Mouse (Mus musculus) ovary, adult 2 months (tissue): ENCODE results near the gene Rogdi. TPM values are rescaled to one million over a fixed set of nuclear protein-coding genes. Genes with fewer than 3 reads are reported as not detected.

Source experiments
- polyA plus RNA-seq: library from polyadenylated mRNA; depleted of rRNA; stranded (reverse); fragments of >200 nt; gene quantifications from 2 replicates; pipeline ENCODE4 v1.2.3, GENCODE M21; 2012; rRNA removed

The Rogdi gene
- polyA plus RNA-seq, result 117 and 151 TPM in 2 replicates

DNA sequence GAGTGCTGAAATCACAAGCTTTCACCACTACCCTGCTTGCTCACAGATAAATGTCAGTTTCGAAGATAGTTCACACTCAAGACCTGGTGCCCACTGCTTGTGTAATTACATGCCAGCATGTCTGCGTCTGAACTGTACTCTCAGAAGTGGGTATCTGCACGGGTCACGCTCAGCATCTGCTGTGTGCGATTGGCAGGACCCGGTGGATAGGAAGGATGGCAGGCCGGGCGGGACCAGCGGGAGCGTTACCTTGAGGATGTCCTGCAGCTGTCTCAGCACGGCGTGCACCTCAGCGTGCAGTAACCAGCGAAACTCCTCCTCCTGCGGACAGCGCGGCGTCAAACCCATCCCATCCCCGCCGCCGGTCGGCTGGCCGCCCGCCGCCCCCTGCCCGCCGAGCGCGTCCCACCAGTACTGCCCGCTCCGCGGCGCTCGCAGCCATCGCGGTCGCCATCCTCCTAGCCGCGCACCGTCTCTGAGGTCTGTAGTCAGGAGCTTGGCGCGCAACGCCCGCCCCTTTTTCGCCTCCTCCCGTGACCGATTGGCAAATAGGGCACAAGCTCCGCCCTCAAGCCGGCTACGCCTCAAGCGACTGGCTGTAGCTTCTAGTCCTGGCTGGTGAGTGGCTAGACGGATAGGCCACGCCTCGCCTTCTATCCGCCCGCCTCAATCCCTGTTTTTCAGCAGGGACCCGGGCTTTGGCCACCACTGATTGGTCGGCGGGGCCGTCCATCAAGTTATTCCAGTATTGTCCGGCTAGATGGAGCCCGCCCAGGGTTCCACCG is at the start of gene Rogdi:
TSS of gene Rogdi (minus strand) at position 500 of the 785 bp plus-strand sequence.

DNA sequence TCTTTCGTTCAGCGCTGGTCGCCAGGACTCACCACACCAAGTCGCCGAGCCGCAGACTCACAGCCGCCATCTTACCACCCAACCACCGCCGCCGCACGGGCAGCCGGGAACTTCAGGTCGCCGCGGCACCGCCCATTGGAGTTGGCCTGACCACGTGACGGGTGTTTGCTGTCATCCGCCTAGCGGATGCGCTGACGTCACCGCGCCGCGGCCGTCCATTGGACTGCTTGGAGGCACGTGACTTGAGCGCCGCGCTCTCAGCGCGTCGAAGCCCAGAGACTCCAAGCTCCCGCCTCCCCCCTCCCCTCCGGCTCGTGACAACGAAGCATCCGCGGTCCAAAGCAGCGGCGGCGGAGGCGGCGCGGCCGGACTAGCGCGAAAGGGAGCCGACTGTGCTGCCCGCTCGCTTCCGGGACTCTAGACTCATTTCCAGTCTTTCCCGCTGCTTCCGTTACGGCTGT is 36.5 kb upstream of the Rogdi start, which contains the start of the genes Glyr1 and Ubn1:
TSS of gene Glyr1 (minus strand) at position 90 of the 461 bp plus-strand sequence.
TSS of gene Ubn1 (plus strand) at position 284 of the 461 bp plus-strand sequence.

DNA sequence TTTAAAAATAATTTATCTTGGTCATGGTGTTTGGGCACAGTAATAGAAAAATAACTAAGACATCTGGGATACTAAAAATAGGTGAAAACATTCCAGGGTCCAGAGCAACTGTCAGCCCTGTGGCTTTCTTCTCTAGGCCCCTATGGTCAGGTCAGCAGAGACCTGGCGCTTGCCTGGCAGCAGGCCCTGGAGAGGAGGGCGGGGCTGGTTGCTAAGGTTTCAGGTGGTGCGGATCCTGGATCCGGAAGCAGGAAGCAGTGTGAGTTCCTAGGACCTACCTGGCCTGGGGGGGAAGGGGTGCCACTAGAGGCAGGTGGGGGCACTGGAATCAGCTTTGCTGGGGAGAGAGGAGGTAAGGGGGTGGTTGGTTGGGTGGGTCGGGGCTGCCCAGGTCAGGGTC is 6.3 kb downstream of the Rogdi start, which contains the start of gene Smim22:
TSS of gene Smim22 (plus strand) at position 222 of the 400 bp plus-strand sequence.

DNA sequence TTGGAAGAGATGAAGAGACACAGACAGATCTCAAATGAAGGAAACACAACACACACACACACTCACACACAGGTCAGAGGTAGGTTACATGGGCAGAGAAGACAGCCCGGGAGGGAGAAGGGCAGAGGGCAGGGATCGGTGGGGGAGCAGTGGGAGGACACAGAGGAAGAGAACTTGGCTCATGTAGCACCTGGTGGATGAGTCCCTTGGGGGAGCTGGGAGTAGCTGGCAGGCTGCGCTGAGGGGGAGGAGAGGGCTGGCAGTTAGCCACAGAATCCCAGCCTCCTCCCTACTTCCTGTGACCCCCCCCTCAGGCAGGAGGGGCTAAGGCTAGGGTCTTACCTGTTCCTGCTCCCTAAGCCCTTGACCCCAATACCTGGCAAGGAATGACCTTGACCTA is 15.8 kb downstream of the Rogdi start, which contains the start of gene Sept12:
TSS of gene Sept12 (minus strand) at position 300 of the 400 bp plus-strand sequence.

DNA sequence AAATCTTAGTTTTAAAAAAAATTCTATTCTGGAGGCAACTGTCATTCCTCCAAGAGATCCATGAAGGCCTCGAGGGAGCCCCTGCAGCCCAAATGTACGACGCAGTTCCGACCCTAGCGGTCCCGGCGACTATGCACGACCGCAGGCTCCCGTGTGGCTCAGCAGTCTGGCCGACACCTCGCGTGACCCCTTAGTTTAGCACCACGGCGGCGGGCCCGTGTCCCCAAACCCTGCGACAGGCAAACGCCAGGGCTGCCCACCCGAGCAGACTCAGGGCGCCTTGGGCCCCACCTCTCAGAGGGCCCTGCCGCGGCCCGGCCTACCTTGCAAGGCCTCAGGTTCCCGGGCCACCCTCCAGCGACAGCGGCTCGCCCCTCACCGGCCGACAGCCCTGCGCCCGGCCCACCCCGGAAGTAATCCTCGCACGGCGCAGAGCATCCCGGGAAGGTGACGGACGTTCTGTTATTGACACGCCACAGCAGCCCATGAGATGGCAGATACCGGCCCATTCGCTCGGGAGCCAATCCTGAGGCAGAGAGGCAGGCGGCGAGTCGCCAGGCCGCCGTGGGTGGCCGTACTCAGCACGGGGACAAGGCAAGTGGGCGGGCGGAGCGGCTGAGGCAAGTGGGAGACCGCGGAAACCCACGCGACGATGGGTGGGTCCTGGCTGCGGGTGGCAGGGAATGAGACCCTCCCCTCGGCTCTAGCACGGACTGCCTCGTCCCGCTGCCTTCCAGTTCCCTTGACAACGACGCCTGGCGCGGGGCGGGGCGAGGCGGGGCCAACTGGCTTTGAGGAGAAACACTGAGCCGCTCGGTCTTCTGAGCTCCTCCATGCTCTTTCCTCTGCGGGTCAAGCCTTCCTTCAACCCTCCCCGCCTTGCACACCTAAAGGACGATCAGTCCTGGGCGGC is 49.3 kb downstream of the Rogdi start, which contains the start of gene Anks3:
TSS of gene Anks3 (minus strand) at position 409 of the 913 bp plus-strand sequence.

Other genes with a start within 250 kb of the Rogdi start
- gene Cdip1, start 223.3 kb downstream of the Rogdi start, polyA plus RNA-seq, result 174 and 176 TPM in 2 replicates
- 0.67 and 2.1 TPM in 2 replicates for gene 4930562C15Rik, start 178.1 kb downstream of the Rogdi start, polyA plus RNA-seq
- 52.7 and 57.2 TPM in 2 replicates for gene Ubald1, start 133.2 kb downstream of the Rogdi start, polyA plus RNA-seq
- gene Mgrn1, start 127.3 kb downstream of the Rogdi start, polyA plus RNA-seq, result 193 and 194 TPM in 2 replicates
- gene Nudt16l1, start 74.8 kb downstream of the Rogdi start, polyA plus RNA-seq, result 117 and 119 TPM in 2 replicates
- gene Anks3, start 49.3 kb downstream of the Rogdi start, polyA plus RNA-seq, result 77.8 and 90.4 TPM in 2 replicates
- gene Sept12, start 15.7 kb downstream of the Rogdi start, polyA plus RNA-seq, result 0.18 and 0.52 TPM in 2 replicates
- 37.0 and 63.4 TPM in 2 replicates for gene Smim22, start 6.3 kb downstream of the Rogdi start, polyA plus RNA-seq
- 58.9 and 68.7 TPM in 2 replicates for gene Glyr1, start 36.3 kb upstream of the Rogdi start, polyA plus RNA-seq
- gene Ubn1, start 36.5 kb upstream of the Rogdi start, polyA plus RNA-seq, result 35.8 and 43.4 TPM in 2 replicates
- 3.4 and 3.5 TPM in 2 replicates for gene Ppl, start 118.9 kb upstream of the Rogdi start, polyA plus RNA-seq
- 0.81 and 0.83 TPM in 2 replicates for gene Sec14l5, start 133.6 kb upstream of the Rogdi start, polyA plus RNA-seq
- gene Nagpa, start 190.5 kb upstream of the Rogdi start, polyA plus RNA-seq, result 56.9 and 64.1 TPM in 2 replicates
- gene AU021092, start 208.7 kb upstream of the Rogdi start, polyA plus RNA-seq, result 78.3 and 86.0 TPM in 2 replicates
- gene Alg1, start 220.1 kb upstream of the Rogdi start, polyA plus RNA-seq, result 81.5 and 85.5 TPM in 2 replicates
- 105 and 108 TPM in 2 replicates for gene Eef2kmt, start 242.4 kb upstream of the Rogdi start, polyA plus RNA-seq